Mouse (Mus musculus) midbrain, embryonic 12.5 days (tissue): Measurements from ENCODE around the gene Tmc4. TPM values are rescaled to one million over a fixed set of nuclear protein-coding genes. Genes with fewer than 3 reads are reported as not detected.
A peak's percentile ranks its signal among the peaks of the same experiment; 100 is the strongest.

Source experiments
- ATAC-seq: fragments of 200-750 bp; cut with Nextera tagmentation; 2 replicates; pipeline ENCODE4 v1.8.0; 2017; ENCODE audit warnings: low read depth, moderate TSS enrichment, moderate library complexity; ENCODE audit not compliant: low FRiP score
- H3K27ac ChIP-seq: fragments of 300-500 bp; sonication (generic); replicated peaks from 2 replicates; pipeline ENCODE4 v1.5.1; 2016; ENCODE audit warnings: mild to moderate bottlenecking
- H3K27me3 ChIP-seq: fragments of 300-500 bp; sonication (generic); 2 replicates; pipeline ENCODE4 v1.6.1; 2016; ENCODE audit warnings: mild to moderate bottlenecking
- H3K36me3 ChIP-seq: fragments of 300-500 bp; sonication (generic); 2 replicates; pipeline ENCODE4 v1.6.1; 2016
- H3K4me1 ChIP-seq: fragments of 300-500 bp; sonication (generic); 2 replicates; pipeline ENCODE4 v1.6.1; 2016
- H3K4me2 ChIP-seq: fragments of 300-500 bp; sonication (generic); replicated peaks from 2 replicates; pipeline ENCODE4 v1.6.1; 2016; ENCODE audit warnings: mild to moderate bottlenecking, moderate library complexity
- H3K4me3 ChIP-seq: fragments of 300-500 bp; sonication (generic); 2 replicates; pipeline ENCODE4 v1.5.1; 2016; ENCODE audit warnings: mild to moderate bottlenecking
- H3K9ac ChIP-seq: fragments of 300-500 bp; sonication (generic); replicated peaks from 2 replicates; pipeline ENCODE4 v1.6.1; 2016; ENCODE audit warnings: mild to moderate bottlenecking, moderate library complexity
- H3K9me3 ChIP-seq: fragments of 300-500 bp; sonication (generic); 2 replicates; pipeline ENCODE4 v1.6.1; 2016; ENCODE audit warnings: mild to moderate bottlenecking
- WGBS: fragments of 180-500 bp; shearing (Covaris S2); methylation state at CpG from one replicate; pipeline ENCODE4 v1.1.7; 2016; 5-methylcytosine and 5-hydroxymethylcytosine counted together
- polyA plus RNA-seq: library from polyadenylated mRNA; unstranded; fragments of >200 nt; fragmentation: Nextera tagmentation; extraction: Ambion mirVana; gene quantifications from 2 replicates; pipeline ENCODE4 v1.2.1, GENCODE M21; 2016

The Tmc4 gene
- polyA plus RNA-seq, 1 experiment from 2014 or later, result 3.1 TPM

DNA sequence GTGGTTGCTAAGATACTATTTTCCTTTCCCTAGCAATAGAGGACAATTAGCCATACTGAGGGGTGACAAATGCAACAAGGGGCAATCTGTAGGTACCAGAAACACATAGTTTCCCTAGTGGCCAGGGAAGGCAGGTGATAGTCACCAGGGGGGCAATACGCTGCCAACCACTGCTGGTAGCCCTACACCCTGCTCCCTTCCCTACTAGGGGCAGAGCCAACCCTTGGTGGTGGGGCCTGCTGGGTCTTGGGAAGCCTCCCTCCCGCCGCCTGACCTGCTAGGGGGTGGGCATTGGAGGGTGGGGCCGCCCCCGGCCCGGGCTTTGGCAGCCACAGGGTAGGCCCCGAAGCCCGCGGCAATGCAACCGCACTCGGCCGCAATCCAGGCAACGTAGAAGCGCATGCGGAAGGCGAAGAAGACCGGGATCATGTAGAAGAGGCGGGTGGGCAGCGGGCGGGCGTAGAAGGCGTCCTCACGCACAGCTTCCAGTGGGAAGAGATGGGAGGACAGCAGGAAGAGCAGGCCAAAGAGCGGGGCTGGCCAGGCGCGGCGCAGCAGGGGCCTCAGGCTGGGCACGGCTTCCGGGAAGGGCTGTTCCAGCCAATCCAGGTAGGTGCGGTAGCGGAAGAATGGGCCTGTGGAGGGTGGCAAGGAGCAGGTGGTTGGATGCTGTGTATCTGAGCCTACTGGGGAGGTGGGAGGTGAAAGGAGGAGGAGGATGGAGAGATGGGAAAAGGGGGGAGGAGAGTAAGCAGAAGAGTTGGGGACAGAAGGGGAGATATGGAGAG, 8.2 kb upstream of the Tmc4 start:
- WGBS, result 85% methylated on average over 31 of the region's 31 CpGs
- ATAC-seq, result no peak; the same call in 1 of the 2 replicates
- Histone ChIP-seq H3K27ac (peak overlapping the region; percentile 73; the same call in 1 of the 2 replicates), H3K4me2 (no peak overlapping the region), H3K4me3 (no peak overlapping the region), H3K36me3 (peaks cover 21% of the 10 kb centered on the region), H3K27me3 (no peaks in the 10 kb centered on the region), H3K4me1 (peaks cover 18% of the 10 kb centered on the region), H3K9me3 (no peaks in the 10 kb centered on the region), H3K9ac (peak overlapping the region; percentile 24; the same call in 1 of the 2 replicates)

GRCm38 (mm10) chr7:3684698-3685097, 7.3 kb upstream of the Tmc4 start:
- WGBS, result 65% methylated on average over 8 of the region's 8 CpGs
- Histone ChIP-seq H3K27me3 (no peaks in the 10 kb centered on the region), H3K4me3 (no peak overlapping the region), H3K4me1 (peaks cover 18% of the 10 kb centered on the region), H3K27ac (peak overlapping the region; percentile 73), H3K9me3 (no peaks in the 10 kb centered on the region), H3K36me3 (peaks cover 25% of the 10 kb centered on the region), H3K4me2 (no peak overlapping the region), H3K9ac (no peak overlapping the region)
- ATAC-seq, result peak; percentile 24; the same call in 1 of the 2 replicates

DNA sequence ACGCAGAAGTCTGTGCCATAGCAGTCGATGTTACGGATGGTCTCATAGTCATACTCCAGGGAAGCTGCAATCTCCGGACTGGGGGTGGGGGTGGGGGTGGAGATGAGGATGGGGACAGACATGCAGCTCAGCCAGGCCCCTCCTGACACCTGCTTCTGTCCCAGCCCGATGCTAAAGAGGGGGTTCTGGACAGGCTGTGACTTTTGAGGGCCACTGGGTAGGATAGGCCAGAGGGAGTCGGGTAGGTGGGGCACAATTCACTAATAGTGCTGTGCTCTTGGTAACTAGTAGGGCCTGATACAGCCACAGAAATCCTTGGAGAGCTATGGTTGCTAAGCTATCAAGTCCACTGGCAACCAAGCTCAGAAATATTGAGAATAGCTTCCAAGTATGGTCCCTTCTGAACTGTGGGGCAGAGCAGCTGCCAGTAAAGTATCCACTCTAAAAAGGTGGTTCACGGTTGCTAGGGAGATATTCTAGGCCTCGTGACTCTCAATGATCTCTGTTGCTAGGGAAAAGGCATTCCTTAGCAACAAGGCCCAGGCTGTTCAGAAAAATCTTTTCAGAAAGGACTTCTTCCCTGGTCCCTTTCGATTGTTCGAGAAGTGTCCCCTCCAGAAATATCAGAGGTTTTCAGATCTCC, 6.7 kb upstream of the Tmc4 start:
- Histone ChIP-seq H3K9ac (no peak overlapping the region), H3K36me3 (peaks cover 25% of the 10 kb centered on the region), H3K27me3 (no peaks in the 10 kb centered on the region), H3K27ac (peak overlapping the region; percentile 73), H3K9me3 (no peaks in the 10 kb centered on the region), H3K4me3 (no peak overlapping the region), H3K4me2 (peak overlapping the region; percentile 21), H3K4me1 (peaks cover 18% of the 10 kb centered on the region)
- 65% methylated on average over 10 of the region's 10 CpGs for WGBS
- peak; percentile 78 for ATAC-seq

- Histone ChIP-seq H3K36me3 (peaks cover 10% of the 10 kb centered on the region; the same call in 1 of the 2 replicates), H3K9ac (no peak overlapping the region), H3K27ac (no peak overlapping the region), H3K27me3 (no peaks in the 10 kb centered on the region), H3K4me1 (no peaks in the 10 kb centered on the region), H3K4me2 (no peak overlapping the region), H3K9me3 (no peaks in the 10 kb centered on the region), H3K4me3 (no peak overlapping the region)
- no peak for ATAC-seq
- WGBS, result 89% methylated on average over 12 of the region's 12 CpGs
Observed at GRCm38 (mm10) chr7:3676371-3676770, 982 bp downstream of the Tmc4 start.

DNA sequence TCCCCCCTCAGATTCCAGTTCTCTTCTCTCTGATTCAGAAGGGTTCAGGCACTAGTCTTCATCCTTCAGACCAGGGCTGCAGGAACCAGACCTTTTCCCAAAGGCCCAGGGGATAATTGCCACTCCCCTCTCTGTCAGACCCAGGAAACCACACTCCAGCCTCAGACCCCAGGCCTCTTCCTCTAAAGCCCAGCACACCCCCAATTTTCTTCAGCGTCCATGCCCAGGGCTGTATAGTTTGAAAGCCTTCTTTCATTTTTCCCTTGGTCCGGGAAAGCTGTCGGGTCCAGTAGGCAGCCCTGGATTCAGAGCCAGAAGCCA, 2.2 kb downstream of the Tmc4 start:
- 73% methylated on average over 3 of the region's 3 CpGs for WGBS

DNA sequence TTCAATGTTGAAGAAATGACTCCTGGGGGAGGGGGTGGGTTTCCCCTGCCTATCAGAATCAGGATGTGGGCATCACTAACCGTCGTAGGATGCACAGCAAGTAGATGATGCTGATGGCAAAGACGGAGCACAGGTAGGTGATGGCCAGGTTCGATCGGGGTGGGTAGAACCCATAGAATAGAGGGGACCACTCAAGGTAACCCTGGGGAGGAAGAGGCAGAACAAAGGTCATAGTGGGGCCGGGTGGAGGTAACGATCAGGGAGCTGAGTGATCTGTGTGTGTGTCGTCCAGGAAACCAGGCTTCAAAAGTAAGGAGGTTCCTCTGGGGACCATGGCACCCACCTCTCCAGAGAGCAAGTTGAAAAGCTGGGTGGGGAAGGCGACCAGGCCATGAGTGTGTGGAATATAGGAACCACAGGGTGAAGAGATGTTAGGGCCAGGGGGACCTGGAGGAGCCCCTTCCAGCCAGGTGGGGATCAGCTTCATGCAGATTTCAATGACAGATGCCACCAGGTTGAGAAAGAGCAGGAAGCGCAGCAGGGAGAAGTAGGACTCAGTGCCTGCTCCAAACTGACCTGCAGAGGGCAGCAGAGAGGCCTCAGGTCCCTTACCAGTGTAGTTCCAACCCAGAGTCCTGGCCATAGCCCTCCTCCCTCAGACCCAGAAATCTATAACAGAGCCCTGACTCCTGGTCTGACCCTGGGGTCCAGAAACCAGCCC, 2.7 kb downstream of the Tmc4 start:
- peak; percentile 85 for ATAC-seq
- H3K9me3 ChIP-seq, result no peaks in the 10 kb centered on the region
- 75% methylated on average over 10 of the region's 10 CpGs for WGBS

More for the DNA sequence above, 2.2 kb downstream of the Tmc4 start:
- Histone ChIP-seq H3K27ac (no peak overlapping the region), H3K4me1 (no peaks in the 10 kb centered on the region), H3K36me3 (peaks cover 7% of the 10 kb centered on the region; the same call in 1 of the 2 replicates), H3K4me3 (no peak overlapping the region), H3K27me3 (no peaks in the 10 kb centered on the region), H3K4me2 (no peak overlapping the region), H3K9me3 (no peaks in the 10 kb centered on the region), H3K9ac (no peak overlapping the region)
- no peak; the same call in 1 of the 2 replicates for ATAC-seq

GRCm38 (mm10) chr7:3666921-3667391, 10.4 kb downstream of the Tmc4 start:
- Histone ChIP-seq H3K4me3 (no peak overlapping the region), H3K9ac (no peak overlapping the region), H3K27ac (no peak overlapping the region), H3K4me1 (peaks cover 26% of the 10 kb centered on the region), H3K36me3 (peaks cover 15% of the 10 kb centered on the region), H3K4me2 (no peak overlapping the region), H3K27me3 (no peaks in the 10 kb centered on the region), H3K9me3 (no peaks in the 10 kb centered on the region)
- ATAC-seq, result no peak
- WGBS, result 22% methylated on average over 14 of the region's 14 CpGs

More for the DNA sequence above, 2.7 kb downstream of the Tmc4 start:
- no peak overlapping the region for H3K9ac ChIP-seq
- no peak overlapping the region for H3K27ac ChIP-seq
- H3K4me3 ChIP-seq, result no peak overlapping the region
- H3K4me2 ChIP-seq, result no peak overlapping the region
- H3K4me1 ChIP-seq, result no peaks in the 10 kb centered on the region
- peaks cover 5% of the 10 kb centered on the region; the same call in 1 of the 2 replicates for H3K36me3 ChIP-seq
- no peaks in the 10 kb centered on the region for H3K27me3 ChIP-seq

GRCm38 (mm10) chr7:3665215-3666114, 11.9 kb downstream of the Tmc4 start, which contains the start of gene Leng1:
TSS of gene Leng1 (minus strand) at chr7:3665840.
- Histone ChIP-seq H3K4me2 (peak within 1 kb of the TSS; percentile 80), H3K4me3 (peak within 1 kb of the TSS; percentile 77), H3K36me3 (peaks cover 28% of the 10 kb centered on the region), H3K9me3 (no peaks in the 10 kb centered on the region), H3K27ac (peak within 1 kb of the TSS; percentile 84), H3K27me3 (no peaks in the 10 kb centered on the region), H3K4me1 (peaks cover 26% of the 10 kb centered on the region), H3K9ac (peak within 1 kb of the TSS; percentile 79)
- ATAC-seq, result peak; percentile 99
- WGBS, result 4% methylated on average over 45 of the region's 45 CpGs

- ATAC-seq, result peak; percentile 14
- Histone ChIP-seq H3K4me3 (peak overlapping the region; percentile 77), H3K4me1 (peaks cover 26% of the 10 kb centered on the region), H3K9ac (peak overlapping the region; percentile 79), H3K4me2 (peak overlapping the region; percentile 80), H3K9me3 (no peaks in the 10 kb centered on the region), H3K27me3 (no peaks in the 10 kb centered on the region), H3K27ac (peak overlapping the region; percentile 84), H3K36me3 (peaks cover 36% of the 10 kb centered on the region)
- 32% methylated on average over 15 of the region's 15 CpGs for WGBS
Observed at GRCm38 (mm10) chr7:3664524-3665214, 12.7 kb downstream of the Tmc4 start.

- WGBS, result 97% methylated on average over 14 of the region's 14 CpGs
- H3K27ac ChIP-seq, result no peak overlapping the region
- no peaks in the 10 kb centered on the region for H3K9me3 ChIP-seq
- H3K4me3 ChIP-seq, result no peak overlapping the region
- H3K9ac ChIP-seq, result no peak overlapping the region
- peaks cover 4% of the 10 kb centered on the region; the same call in 1 of the 2 replicates for H3K4me1 ChIP-seq
- no peak overlapping the region for H3K4me2 ChIP-seq
- H3K27me3 ChIP-seq, result no peaks in the 10 kb centered on the region
- peaks cover 97% of the 10 kb centered on the region for H3K36me3 ChIP-seq
- ATAC-seq, result no peak
Observed at GRCm38 (mm10) chr7:3658578-3658977, 18.8 kb downstream of the Tmc4 start.
